10 mouse cellular contexts compared by ENCODE assay signal in genomic region chr11:54755148-54755664, GRCm38 (mm10). TPM values are rescaled to one million over a fixed set of nuclear protein-coding genes. Genes with fewer than 3 reads are reported as not detected.
DNase-seq lines count a peak whose midpoint lies in the region; ATAC-seq and TF ChIP-seq lines count a peak whose summit lies in the region.
"Had no signal": no experiment of that assay in that cellular context is flagged by ENCODE, and none has a peak within 500 bp of the region (broad histone marks: within the 10 kb centered on the region; RNA-seq: fewer than 3 reads in every experiment).

No protein-coding gene starts in this region.

- no peak for TF ChIP-seq CTCF in left cerebral cortex, adult 2 months (IDR thresholded peaks at IDR 0.05)
- no peak for TF ChIP-seq CTCF in midbrain, postnatal 0 days (IDR thresholded peaks at IDR 0.05)

- H3K4me3 ChIP-seq in left cerebral cortex, adult 2 months, result no peak overlapping the region
- no peak overlapping the region for H3K4me3 ChIP-seq in hindbrain, embryonic 14.5 days (replicated peaks; ENCODE audit: low read length)
- no peak overlapping the region for H3K4me3 ChIP-seq in midbrain, postnatal 0 days (ENCODE audit: low read depth, low read length)

- peak overlapping the region; percentile 71 for H3K27ac ChIP-seq in left cerebral cortex, adult 2 months
- H3K27ac ChIP-seq in hindbrain, embryonic 14.5 days, result peak overlapping the region; percentile 90
- peak overlapping the region; percentile 72 for H3K27ac ChIP-seq in midbrain, postnatal 0 days (ENCODE audit: low read depth, low read length)
- H3K27ac ChIP-seq: liver, embryonic 14.5 days had no signal

- peaks cover 38% of the 10 kb centered on the region for H3K4me1 ChIP-seq in hindbrain, embryonic 14.5 days (replicated peaks; ENCODE audit: control insufficient read depth, insufficient read depth, low read length)
- H3K4me1 ChIP-seq in midbrain, postnatal 0 days (ENCODE audit: insufficient read depth, low read length), result peaks cover 13% of the 10 kb centered on the region; the same call in 1 of the 2 replicates

- no peaks in the 10 kb centered on the region for H3K27me3 ChIP-seq in hindbrain, embryonic 14.5 days (ENCODE audit: control insufficient read depth, insufficient read depth, low read length)
- no peaks in the 10 kb centered on the region for H3K27me3 ChIP-seq in midbrain, postnatal 0 days (ENCODE audit: insufficient read depth, low read length)

- no peak for ATAC-seq in hindbrain, embryonic 14.5 days (ENCODE audit: low FRiP score)
- ATAC-seq in midbrain, postnatal 0 days (ENCODE audit: low FRiP score), result no peak
- ATAC-seq in cerebellum, adult (ENCODE audit: insufficient number of reproducible peaks, low FRiP score, low TSS enrichment), result no peak

- H3K36me3 ChIP-seq in hindbrain, embryonic 14.5 days (replicated peaks; ENCODE audit: control insufficient read depth, insufficient read depth), result peaks cover 6% of the 10 kb centered on the region; the same call in 1 of the 2 replicates
- H3K36me3 ChIP-seq in midbrain, postnatal 0 days (ENCODE audit: insufficient read depth, low read length), result no peaks in the 10 kb centered on the region

- H3K9ac ChIP-seq in hindbrain, embryonic 14.5 days, result no peak overlapping the region
- no peak overlapping the region for H3K9ac ChIP-seq in midbrain, postnatal 0 days (replicated peaks; ENCODE audit: low read length, poor library complexity, severe bottlenecking)
- H3K9ac ChIP-seq: liver, embryonic 14.5 days had no signal

- WGBS in hindbrain, embryonic 14.5 days, result 29% methylated on average over 5 of the region's 5 CpGs
- 22% methylated on average over 5 of the region's 5 CpGs for WGBS in midbrain, postnatal 0 days

- no peak for DNase-seq in left cerebral cortex, adult 2 months (ENCODE audit: extremely low spot score in 1 of 2, low spot score in 2 of 2)
- DNase-seq in left cerebral cortex, postnatal 36 days (ENCODE audit: low spot score in 2 of 2), result no peak
- peak; percentile 30 for DNase-seq in fibroblast of lung, adult 2 months (ENCODE audit: low read depth)
- DNase-seq in hindbrain, embryonic 14.5 days (ENCODE audit: low spot score), result no peak
- no peak for DNase-seq in midbrain, postnatal 0 days (ENCODE audit: low spot score)
- no peak for DNase-seq in right cerebral cortex, postnatal 4 days
- no peak for DNase-seq in cerebellum, postnatal 14 days
- DNase-seq: kidney, adult 2 months had no signal

- H3K9me3 ChIP-seq in hindbrain, embryonic 14.5 days (ENCODE audit: control insufficient read depth, low read length), result no peaks in the 10 kb centered on the region
- no peaks in the 10 kb centered on the region for H3K9me3 ChIP-seq in midbrain, postnatal 0 days (ENCODE audit: low read length)

- H3K4me2 ChIP-seq in hindbrain, embryonic 14.5 days (replicated peaks), result peak overlapping the region; percentile 41; the same call in 1 of the 2 replicates
- H3K4me2 ChIP-seq in midbrain, postnatal 0 days (ENCODE audit: low read depth, low read length, poor library complexity, severe bottlenecking), result no peak overlapping the region

- intact Hi-C loops in left cerebral cortex, adult 2 months (cut with DNase I), result no loop called here
- intact Hi-C loops in left cerebral cortex, postnatal 36 days (cut with DNase I), result no loop called here

RNA-seq across cellular contexts. Expression of gene Cdc42se2, which starts 32.3 kb away (rescaled TPM):
- 100 to 1,000 TPM; 122 to 126 TPM for total RNA-seq in left cerebral cortex, adult 2 months (2021)
- 100 to 1,000 TPM; 130 to 148 TPM for total RNA-seq in left cerebral cortex, postnatal 36 days (2021)
- polyA plus RNA-seq in hindbrain, embryonic 14.5 days (2014; fragmentation: Nextera tagmentation; extraction: Ambion mirVana), result 147 and 171 TPM in 2 replicates
- 134 and 137 TPM in 2 replicates for total RNA-seq in midbrain, postnatal 0 days (2014; rRNA removed)
- polyA plus RNA-seq in midbrain, postnatal 0 days (2015; fragmentation: Nextera tagmentation; extraction: Ambion mirVana), result 130 and 134 TPM in 2 replicates
